ENCODE assay signal across 8 mouse cellular contexts in genomic region chr12:78332107-78332506, GRCm38 (mm10).
DNase-seq lines count a peak whose midpoint lies in the region; ATAC-seq and TF ChIP-seq lines count a peak whose summit lies in the region.

No protein-coding gene starts in this region.

- TF ChIP-seq POLR2A in limb, embryonic 14.5 days (IDR thresholded peaks at IDR 0.05; ENCODE audit: borderline replicate concordance, extremely low read depth, insufficient read depth, insufficient read length), result no peak

- peak; percentile 64 for TF ChIP-seq CTCF in heart, postnatal 0 days (IDR thresholded peaks at IDR 0.05; ENCODE audit: low read depth)
- peak; percentile 62 for TF ChIP-seq CTCF in Patski (IDR thresholded peaks at IDR 0.05)

- no peak overlapping the region for H3K4me3 ChIP-seq in heart, postnatal 0 days (ENCODE audit: low read depth, low read length)
- H3K4me3 ChIP-seq in heart, embryonic 12.5 days, result no peak overlapping the region
- no peak overlapping the region for H3K4me3 ChIP-seq in limb, embryonic 14.5 days (replicated peaks; ENCODE audit: low read length)

- no peaks in the 10 kb centered on the region for H3K36me3 ChIP-seq in heart, postnatal 0 days (replicated peaks; ENCODE audit: control insufficient read depth, insufficient read depth, low read length)
- H3K36me3 ChIP-seq in heart, embryonic 12.5 days, result no peaks in the 10 kb centered on the region
- no peaks in the 10 kb centered on the region for H3K36me3 ChIP-seq in limb, embryonic 14.5 days (ENCODE audit: control insufficient read depth, insufficient read depth, low read length)

- no peaks in the 10 kb centered on the region for H3K27me3 ChIP-seq in heart, postnatal 0 days (ENCODE audit: control insufficient read depth, insufficient read depth, low read length)
- H3K27me3 ChIP-seq in heart, embryonic 12.5 days (replicated peaks), result no peaks in the 10 kb centered on the region
- H3K27me3 ChIP-seq in Patski, result no peaks in the 10 kb centered on the region
- H3K27me3 ChIP-seq in limb, embryonic 14.5 days (ENCODE audit: control insufficient read depth, insufficient read depth, low read length), result no peaks in the 10 kb centered on the region

- no peak overlapping the region for H3K27ac ChIP-seq in heart, postnatal 0 days (ENCODE audit: low read depth)
- no peak overlapping the region for H3K27ac ChIP-seq in heart, embryonic 12.5 days (ENCODE audit: poor library complexity, severe bottlenecking)
- no peak overlapping the region for H3K27ac ChIP-seq in limb, embryonic 14.5 days (replicated peaks; ENCODE audit: low read depth, low read length)

- H3K4me2 ChIP-seq in heart, postnatal 0 days (ENCODE audit: low read depth, low read length), result no peak overlapping the region
- H3K4me2 ChIP-seq in heart, embryonic 12.5 days, result no peak overlapping the region
- H3K4me2 ChIP-seq in limb, embryonic 14.5 days (replicated peaks; ENCODE audit: low read depth, low read length, severe bottlenecking), result no peak overlapping the region

- POLR2A ChIA-PET in Patski (lab: Charles Lee), result no interaction called here

- H3K4me1 ChIP-seq in heart, postnatal 0 days (ENCODE audit: control insufficient read depth, insufficient read depth), result no peaks in the 10 kb centered on the region
- no peaks in the 10 kb centered on the region for H3K4me1 ChIP-seq in heart, embryonic 12.5 days (replicated peaks)
- no peaks in the 10 kb centered on the region for H3K4me1 ChIP-seq in limb, embryonic 14.5 days (ENCODE audit: control insufficient read depth, insufficient read depth, low read length)

- DNase-seq in heart, postnatal 0 days (ENCODE audit: low spot score), result peak; percentile 43
- peak; percentile 7 for DNase-seq in Patski (ENCODE audit: low read depth, low spot score)
- DNase-seq in cerebellum, postnatal 10 days, result peak; percentile 79 to 81
- peak; percentile 44 to 88 for DNase-seq in frontal cortex, adult 2 months (ENCODE audit: extremely low spot score in 1 of 2, low spot score in 1 of 2)
- peak; percentile 85 for DNase-seq in kidney, postnatal 10 days
- peak; percentile 80 for DNase-seq in limb, embryonic 14.5 days (ENCODE audit: low spot score)
- peak; percentile 75 for DNase-seq in right cerebral cortex, adult 18-20 months

- H3K9ac ChIP-seq in heart, postnatal 0 days (replicated peaks; ENCODE audit: low read depth, low read length), result no peak overlapping the region
- H3K9ac ChIP-seq in heart, embryonic 12.5 days, result no peak overlapping the region
- H3K9ac ChIP-seq in limb, embryonic 14.5 days (ENCODE audit: low read depth, low read length, severe bottlenecking), result no peak overlapping the region

- TF ChIP-seq EP300 in heart, postnatal 0 days (IDR thresholded peaks at IDR 0.05; ENCODE audit: low read depth), result no peak

- WGBS in heart, postnatal 0 days, result 53% methylated on average over 3 of the region's 3 CpGs
- WGBS in heart, embryonic 12.5 days, result 58% methylated on average over 3 of the region's 3 CpGs
- 65% methylated on average over 3 of the region's 3 CpGs for WGBS in limb, embryonic 14.5 days

- no peaks in the 10 kb centered on the region for H3K9me3 ChIP-seq in heart, postnatal 0 days (replicated peaks; ENCODE audit: control insufficient read depth, low read length)
- no peaks in the 10 kb centered on the region for H3K9me3 ChIP-seq in heart, embryonic 12.5 days (replicated peaks)
- no peaks in the 10 kb centered on the region for H3K9me3 ChIP-seq in limb, embryonic 14.5 days (ENCODE audit: control insufficient read depth, low read length)

- CTCF ChIA-PET in Patski (lab: Charles Lee), result interaction anchor here (1.0 to 1.3 kb wide), 3 partner anchors 132 to 482 kb away, joined by 3 read pairs; no protein-coding TSS in a partner anchor

- ATAC-seq in heart, postnatal 0 days (ENCODE audit: insufficient read depth, low read depth), result no peak
- no peak for ATAC-seq in heart, embryonic 12.5 days (ENCODE audit: insufficient number of reproducible peaks, low FRiP score)
- ATAC-seq in Patski, result no peak
- no peak for ATAC-seq in limb, embryonic 14.5 days (ENCODE audit: low FRiP score, low read depth)

- in situ Hi-C loops in Patski (cut with MboI; ENCODE audit: low pct_unique_long_range_greater_than_20kb), result loop anchor here (10.0 kb wide), 1 partner anchor 503 kb away; no protein-coding TSS in a partner anchor

Comparison
In these comparisons a context has a peak if more than half of its experiments do, and no peak if none do; other contexts are left out.
1. DNase-seq: peak in every context shown above with its lines; median percentile 85 in kidney, postnatal 10 days; 80 in cerebellum, postnatal 10 days; 80 in limb, embryonic 14.5 days; 75 in right cerebral cortex, adult 18-20 months; 66 in frontal cortex, adult 2 months; 43 in heart, postnatal 0 days; 7 in Patski.